Comparison of ENCODE assay signal across 9 mouse cellular contexts in genomic region chr9:60456651-60457050, GRCm38 (mm10).
DNase-seq lines count a peak whose midpoint lies in the region; ATAC-seq and TF ChIP-seq lines count a peak whose summit lies in the region.
"Had no signal": no experiment of that assay in that cellular context is flagged by ENCODE, and none has a peak within 500 bp of the region (broad histone marks: within the 10 kb centered on the region; RNA-seq: fewer than 3 reads in every experiment).

No protein-coding gene starts in this region.

- H3K9me3 ChIP-seq in intestine, embryonic 16.5 days (ENCODE audit: control insufficient read depth, low read length), result no peaks in the 10 kb centered on the region
- no peaks in the 10 kb centered on the region for H3K9me3 ChIP-seq in liver, postnatal 0 days (ENCODE audit: low read length)
- H3K9me3 ChIP-seq: embryonic facial prominence, embryonic 12.5 days; limb, embryonic 15.5 days had no signal

- no peak overlapping the region for H3K4me3 ChIP-seq in intestine, embryonic 16.5 days (ENCODE audit: low read length)
- no peak overlapping the region for H3K4me3 ChIP-seq in olfactory bulb, adult 2 months (ENCODE audit: insufficient read depth, low read depth, low read length)
- H3K4me3 ChIP-seq in liver, postnatal 0 days (ENCODE audit: low read depth, low read length), result no peak overlapping the region
- H3K4me3 ChIP-seq: embryonic facial prominence, embryonic 12.5 days; limb, embryonic 15.5 days had no signal

- WGBS in intestine, embryonic 16.5 days, result 66% methylated on average over 5 of the region's 5 CpGs
- WGBS in olfactory bulb, adult 2 months, result 27% methylated on average over 5 of the region's 5 CpGs
- 75% methylated on average over 5 of the region's 5 CpGs for WGBS in liver, postnatal 0 days (ENCODE audit: insufficient replicate concordance)

- DNase-seq in brain, embryonic 14.5 days (ENCODE audit: low read depth), result peak; percentile 65
- DNase-seq in cerebellum, adult 8-10 months, result peak; percentile 10
- no peak for DNase-seq in liver
- DNase-seq in liver, postnatal 0 days, result no peak

- ATAC-seq in intestine, embryonic 16.5 days, result no peak
- no peak for ATAC-seq in liver, postnatal 0 days
- ATAC-seq in activated CD4-positive, CD25-positive, alpha-beta regulatory T cell, adult 4 months, result no peak

- H3K27ac ChIP-seq in intestine, embryonic 16.5 days (ENCODE audit: low read length), result 0 out of 2 replicates have a peak overlapping the region, but pooled peaks have one; percentile 14
- H3K27ac ChIP-seq in olfactory bulb, adult 2 months (ENCODE audit: insufficient read depth, low read depth, low read length), result peak overlapping the region; percentile 55; the same call in 1 of the 2 replicates
- no peak overlapping the region for H3K27ac ChIP-seq in liver, postnatal 0 days (ENCODE audit: low read depth)
- H3K27ac ChIP-seq: embryonic facial prominence, embryonic 12.5 days; limb, embryonic 15.5 days had no signal

- no peaks in the 10 kb centered on the region for H3K27me3 ChIP-seq in intestine, embryonic 16.5 days (replicated peaks; ENCODE audit: control insufficient read depth, insufficient read depth, low read length)
- H3K27me3 ChIP-seq in liver, postnatal 0 days (ENCODE audit: insufficient read depth, low read length), result no peaks in the 10 kb centered on the region
- H3K27me3 ChIP-seq: limb, embryonic 15.5 days had no signal

- no peak overlapping the region for H3K9ac ChIP-seq in intestine, embryonic 16.5 days (ENCODE audit: low read depth, low read length)
- H3K9ac ChIP-seq in liver, postnatal 0 days (replicated peaks), result no peak overlapping the region
- H3K9ac ChIP-seq: limb, embryonic 15.5 days had no signal

- no peak for TF ChIP-seq EP300 in liver, postnatal 0 days (IDR thresholded peaks at IDR 0.05; ENCODE audit: low read depth)

- H3K4me2 ChIP-seq in intestine, embryonic 16.5 days (ENCODE audit: low read depth, low read length), result no peak overlapping the region
- no peak overlapping the region for H3K4me2 ChIP-seq in liver, postnatal 0 days (ENCODE audit: low read depth, low read length)
- H3K4me2 ChIP-seq: limb, embryonic 15.5 days had no signal

- no peak for TF ChIP-seq CTCF in brain, embryonic 14.5 days (IDR thresholded peaks at IDR 0.05; ENCODE audit: borderline replicate concordance, extremely low read depth, insufficient read depth, insufficient read length)
- no peak for TF ChIP-seq CTCF in olfactory bulb, adult 2 months (IDR thresholded peaks at IDR 0.05; ENCODE audit: insufficient read depth, low read depth, low read length)
- TF ChIP-seq CTCF in liver, postnatal 0 days (IDR thresholded peaks at IDR 0.05; ENCODE audit: low read depth), result no peak

- H3K4me1 ChIP-seq in intestine, embryonic 16.5 days (ENCODE audit: control insufficient read depth, insufficient read depth, low read length), result 0 out of 2 replicates have a peak, but pooled peaks cover 12% of the 10 kb centered on the region
- H3K4me1 ChIP-seq in olfactory bulb, adult 2 months (ENCODE audit: control insufficient read depth, insufficient read depth, low read length), result peaks cover 19% of the 10 kb centered on the region
- H3K4me1 ChIP-seq in liver, postnatal 0 days (ENCODE audit: insufficient read depth), result no peaks in the 10 kb centered on the region

- H3K36me3 ChIP-seq in intestine, embryonic 16.5 days (ENCODE audit: control insufficient read depth, insufficient read depth, low read length), result no peaks in the 10 kb centered on the region
- no peaks in the 10 kb centered on the region for H3K36me3 ChIP-seq in liver, postnatal 0 days (replicated peaks; ENCODE audit: insufficient read depth, low read length)
- H3K36me3 ChIP-seq: embryonic facial prominence, embryonic 12.5 days; limb, embryonic 15.5 days had no signal

- TF ChIP-seq POLR2A in brain, embryonic 14.5 days (IDR thresholded peaks at IDR 0.05; ENCODE audit: borderline replicate concordance, extremely low read depth, insufficient read depth, insufficient read length, poor library complexity, severe bottlenecking), result no peak
- TF ChIP-seq POLR2A in olfactory bulb, adult 2 months (IDR thresholded peaks at IDR 0.05; ENCODE audit: insufficient read depth, low read depth, low read length), result no peak

Comparison
In these comparisons a context has a peak if more than half of its experiments do, and no peak if none do; other contexts are left out.
1. DNase-seq: peak in brain, embryonic 14.5 days (single experiment) and cerebellum, adult 8-10 months (single experiment); none in liver (single experiment) and liver, postnatal 0 days (single experiment).